Mouse (Mus musculus): ENCODE data around the gene Il1a. TPM values are rescaled to one million over a fixed set of nuclear protein-coding genes. Genes with fewer than 3 reads are reported as not detected.

Il1a gene
- polyA plus RNA-seq, 1 experiment from 2014 or later, result 0.13 TPM

Other genes with a start within 250 kb of the Il1a start
- 7.4 and 7.5 TPM in 2 replicates for gene Ttl, start 244.0 kb downstream of the Il1a start, polyA plus RNA-seq (2015; fragmentation: Nextera tagmentation; extraction: Ambion mirVana)
- gene Polr1b, start 209.0 kb downstream of the Il1a start, polyA plus RNA-seq (2015; fragmentation: Nextera tagmentation; extraction: Ambion mirVana), result 15.4 and 16.7 TPM in 2 replicates
- gene Chchd5, start 180.3 kb downstream of the Il1a start, polyA plus RNA-seq (2015; fragmentation: Nextera tagmentation; extraction: Ambion mirVana), result 16.6 and 18.3 TPM in 2 replicates
- 24.9 and 29.9 TPM in 2 replicates for gene Slc20a1, start 111.2 kb downstream of the Il1a start, polyA plus RNA-seq (2015; fragmentation: Nextera tagmentation; extraction: Ambion mirVana)
- 40.0 and 40.4 TPM in 2 replicates for gene Ckap2l, start 12.8 kb downstream of the Il1a start, polyA plus RNA-seq (2015; fragmentation: Nextera tagmentation; extraction: Ambion mirVana)
- gene Il1b, start 61.2 kb upstream of the Il1a start, polyA plus RNA-seq (2015; fragmentation: Nextera tagmentation; extraction: Ambion mirVana), result 0.28 TPM in 1 of 2 replicates, not detected in the other
- not detected in 2 replicates for gene F830045P16Rik, start 226.6 kb upstream of the Il1a start, polyA plus RNA-seq (2015; fragmentation: Nextera tagmentation; extraction: Ambion mirVana)